Mouse (Mus musculus) G1E (cell line): ENCODE results near the gene Vegfa. TPM values are rescaled to one million over a fixed set of nuclear protein-coding genes. Genes with fewer than 3 reads are reported as not detected.

ENCODE experiments used
- ATAC-seq: 2 replicates; pipeline ENCODE4 v1.8.0; 2016; ENCODE audit warnings: mild to moderate bottlenecking; ENCODE audit not compliant: insufficient number of reproducible peaks, poor library complexity, low FRiP score, severe bottlenecking; ENCODE audit errors: extremely low read depth
- DNase-seq: peaks from one replicate; pipeline ENCODE4 v3.0.0; 2012; ENCODE audit warnings: low spot score
- H3K27me3 ChIP-seq: 2 replicates; pipeline ENCODE4 v1.6.1; 2012; ENCODE audit warnings: mild to moderate bottlenecking, low read length, inconsistent platforms; ENCODE audit not compliant: insufficient read depth
- H3K36me3 ChIP-seq: replicated peaks from 2 replicates; pipeline ENCODE3; 2012; ENCODE audit warnings: mild to moderate bottlenecking, inconsistent platforms
- H3K4me1 ChIP-seq: 2 replicates; pipeline ENCODE4 v1.6.1; 2012; ENCODE audit warnings: low read depth, low read length, inconsistent platforms, mixed read lengths; ENCODE audit not compliant: insufficient read depth
- H3K4me3 ChIP-seq: 2 replicates; pipeline ENCODE4 v1.5.1; 2012; ENCODE audit warnings: low read depth, mild to moderate bottlenecking, inconsistent platforms, low read length, moderate library complexity, mixed read lengths
- H3K9me3 ChIP-seq: replicated peaks from 2 replicates; pipeline ENCODE4 v1.6.1; 2012; ENCODE audit warnings: inconsistent platforms
- CTCF ChIP-seq: IDR thresholded peaks from 2 replicates; pipeline ENCODE4 v1.5.1; 2012; ENCODE audit warnings: low read depth, low read length, inconsistent platforms, mixed read lengths
- GATA1 ChIP-seq: IDR thresholded peaks from 2 replicates; pipeline ENCODE4 v1.6.1; 2012; ENCODE audit warnings: borderline replicate concordance, low read length, inconsistent platforms, mixed read lengths
- GATA2 ChIP-seq: IDR thresholded peaks from 2 replicates; pipeline ENCODE4 v1.6.1; 2012; ENCODE audit warnings: low read depth, low read length, inconsistent platforms, borderline replicate concordance
- POLR2AphosphoS5 ChIP-seq: IDR thresholded peaks from 2 replicates; pipeline ENCODE4 v1.6.1; 2012; ENCODE audit warnings: low read depth, low read length, inconsistent platforms; ENCODE audit not compliant: insufficient replicate concordance
- TAL1 ChIP-seq: conservative IDR thresholded peaks from 2 replicates; pipeline ENCODE4 v1.6.1; 2012; ENCODE audit warnings: low read depth, low read length, inconsistent platforms, mixed read lengths
- polyA plus RNA-seq: library from polyadenylated mRNA; stranded (reverse); fragments of >175 nt; gene quantifications from 2 replicates; pipeline ENCODE4 v1.2.3, GENCODE M21; 2012
- total RNA-seq, 2 experiments: library from RNA; stranded (forward) in 1 of 2; stranded (reverse) in 1 of 2; fragments of 200-1000 nt in 1 of 2; fragments of >200 nt in 1 of 2; fragmentation: Nextera tagmentation in 1 of 2; gene quantifications; 2 replicates each; pipeline ENCODE4 v1.2.3; 2014 to 2017

Gene Vegfa
- total and polyA plus RNA-seq, 3 experiments, result 56.0 to 106 (median 94.1) TPM

DNA sequence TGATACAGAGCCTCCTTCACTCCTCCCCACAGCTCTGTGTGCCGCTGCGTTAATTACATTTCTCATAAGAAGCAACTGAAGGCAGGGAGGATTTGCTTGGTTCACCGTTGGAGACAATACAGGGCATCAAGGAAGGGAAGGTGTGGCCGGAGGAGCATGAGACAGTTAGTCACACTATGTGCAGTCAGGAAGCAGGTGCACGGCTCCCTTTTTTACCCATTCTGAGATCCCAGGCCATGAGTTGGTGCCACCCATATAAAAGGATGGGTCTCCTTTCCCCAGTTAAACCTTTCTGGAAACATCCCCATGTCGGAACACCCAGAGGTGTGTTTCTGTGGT, 31.8 kb upstream of the Vegfa start:
- TF ChIP-seq GATA1 (no peak), POLR2AphosphoS5 (no peak), CTCF (no peak), TAL1 (no peak), GATA2 (no peak)
- Histone ChIP-seq H3K9me3 (no peaks in the 10 kb centered on the region), H3K4me1 (no peaks in the 10 kb centered on the region), H3K36me3 (no peaks in the 10 kb centered on the region), H3K4me3 (no peak overlapping the region), H3K27me3 (peaks cover 30% of the 10 kb centered on the region)
- DNase-seq, result no peak
- no peak for ATAC-seq

- peaks cover 30% of the 10 kb centered on the region for H3K27me3 ChIP-seq
- ATAC-seq (no peak), DNase-seq (no peak)
- no peaks in the 10 kb centered on the region for H3K4me1 ChIP-seq
- TF ChIP-seq GATA2, result no peak
- no peak for TF ChIP-seq CTCF
- TF ChIP-seq POLR2AphosphoS5, result no peak
- no peak for TF ChIP-seq TAL1
- no peak for TF ChIP-seq GATA1
- no peaks in the 10 kb centered on the region for H3K36me3 ChIP-seq
- no peaks in the 10 kb centered on the region for H3K9me3 ChIP-seq
- H3K4me3 ChIP-seq, result no peak overlapping the region
These were observed 31.3 kb upstream of the Vegfa start for GRCm38 (mm10) chr17:46063283-46063973.

- no peak overlapping the region for H3K4me3 ChIP-seq
- H3K36me3 ChIP-seq, result no peaks in the 10 kb centered on the region
- no peaks in the 10 kb centered on the region for H3K4me1 ChIP-seq
- TF ChIP-seq GATA1 (no peak), GATA2 (no peak), POLR2AphosphoS5 (no peak), CTCF (no peak), TAL1 (no peak)
- peaks cover 41% of the 10 kb centered on the region for H3K27me3 ChIP-seq
- ATAC-seq (no peak), DNase-seq (no peak)
- H3K9me3 ChIP-seq, result no peaks in the 10 kb centered on the region
These were observed 28.1 kb upstream of the Vegfa start for GRCm38 (mm10) chr17:46060253-46060652.

- no peak overlapping the region for H3K4me3 ChIP-seq
- peaks cover 39% of the 10 kb centered on the region for H3K27me3 ChIP-seq
- DNase-seq (no peak), ATAC-seq (no peak)
- H3K4me1 ChIP-seq, result no peaks in the 10 kb centered on the region
- TF ChIP-seq CTCF (no peak), POLR2AphosphoS5 (no peak), GATA2 (no peak), TAL1 (no peak), GATA1 (no peak)
- no peaks in the 10 kb centered on the region for H3K9me3 ChIP-seq
- H3K36me3 ChIP-seq, result no peaks in the 10 kb centered on the region
These were observed 27.2 kb upstream of the Vegfa start for GRCm38 (mm10) chr17:46059226-46059825.

DNA sequence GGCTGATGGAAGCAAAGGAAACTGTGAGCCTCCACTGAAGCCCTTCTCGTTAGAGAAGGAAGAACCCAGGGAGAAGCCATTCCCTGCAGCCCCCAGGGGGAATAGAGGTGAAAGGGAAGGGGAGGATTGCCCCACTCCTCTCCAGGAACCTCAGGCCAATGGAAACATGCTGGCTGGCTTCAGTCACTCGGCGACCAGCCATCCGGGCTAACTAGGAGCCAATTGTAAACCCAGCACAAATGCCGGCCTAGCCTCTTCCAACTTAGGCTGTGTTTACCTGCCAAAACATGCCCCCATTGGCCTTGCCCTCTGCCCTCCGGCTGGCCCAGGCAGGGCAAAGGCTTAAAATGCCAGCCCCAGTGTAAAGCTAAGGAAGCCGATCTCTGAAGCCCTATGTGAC, 24.1 kb upstream of the Vegfa start:
- DNase-seq (no peak), ATAC-seq (no peak)
- Histone ChIP-seq H3K4me1 (no peaks in the 10 kb centered on the region; the same call in 1 of the 2 replicates), H3K4me3 (no peak overlapping the region), H3K27me3 (peaks cover 34% of the 10 kb centered on the region), H3K36me3 (no peaks in the 10 kb centered on the region), H3K9me3 (no peaks in the 10 kb centered on the region)
- TF ChIP-seq GATA2, result no peak
- no peak for TF ChIP-seq GATA1
- TF ChIP-seq POLR2AphosphoS5, result no peak
- no peak for TF ChIP-seq TAL1
- TF ChIP-seq CTCF, result no peak

GRCm38 (mm10) chr17:46055736-46056135, 23.6 kb upstream of the Vegfa start:
- ATAC-seq (no peak), DNase-seq (no peak)
- no peaks in the 10 kb centered on the region for H3K9me3 ChIP-seq
- no peaks in the 10 kb centered on the region for H3K36me3 ChIP-seq
- TF ChIP-seq POLR2AphosphoS5 (no peak), GATA2 (no peak), TAL1 (no peak), CTCF (no peak), GATA1 (no peak)
- H3K4me3 ChIP-seq, result no peak overlapping the region
- no peaks in the 10 kb centered on the region; the same call in 1 of the 2 replicates for H3K4me1 ChIP-seq
- peaks cover 36% of the 10 kb centered on the region for H3K27me3 ChIP-seq
